Mouse (Mus musculus) lung, adult 18-20 months (tissue): Measurements from ENCODE around the gene Olfr1446.

ENCODE experiments used
- DNase-seq, 2 experiments: peaks; one replicate each; pipeline ENCODE4 v3.0.0; 2022; ENCODE audit warnings: mixed read lengths in 2 of 2

Gene Olfr1446

DNA sequence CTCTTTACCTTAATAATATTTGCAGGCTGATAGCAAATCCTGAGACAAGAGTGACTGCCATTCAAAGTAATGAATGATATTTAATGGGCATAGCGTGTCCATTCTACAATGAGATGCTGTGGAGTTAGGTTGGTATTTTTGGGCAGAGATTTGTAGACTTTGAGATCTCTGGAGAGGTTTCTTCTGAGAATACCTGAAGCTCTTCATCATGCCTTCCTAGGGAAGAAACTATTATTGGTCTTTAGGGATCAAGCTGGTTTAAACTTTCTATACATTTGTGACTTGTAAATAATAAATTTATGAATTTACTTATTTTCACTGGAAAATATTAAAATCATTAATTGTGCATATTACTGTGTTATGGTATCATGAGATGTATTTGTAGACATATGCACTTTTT, at the start of gene Olfr1446:
Gene Olfr1446, minus strand, starts transcription at position 101 of the 400 bp plus-strand sequence.
- DNase-seq: no peak

DNA sequence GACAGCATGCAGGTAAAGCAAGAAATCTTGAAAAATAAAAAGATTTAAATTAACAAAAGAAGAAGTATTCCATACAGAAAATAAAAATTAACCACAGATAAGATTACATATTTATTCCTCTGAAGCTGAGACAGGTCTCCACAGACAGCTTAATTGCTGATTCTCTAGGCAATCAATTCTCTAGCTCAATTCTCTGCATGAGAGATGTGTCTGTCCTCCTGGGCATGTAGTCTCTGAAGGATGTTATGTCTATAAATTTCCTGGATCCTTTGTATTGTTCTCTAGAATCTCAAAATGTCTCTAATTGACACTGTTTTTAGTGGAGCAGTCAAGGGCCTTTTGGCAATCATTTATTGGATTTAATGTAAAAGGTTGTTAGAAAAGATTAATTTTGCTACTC, 37.2 kb upstream of the Olfr1446 start, which contains the start of gene Olfr1449:
Gene Olfr1449, plus strand, starts transcription at position 301 of the 400 bp plus-strand sequence.
- no peak for DNase-seq

DNA sequence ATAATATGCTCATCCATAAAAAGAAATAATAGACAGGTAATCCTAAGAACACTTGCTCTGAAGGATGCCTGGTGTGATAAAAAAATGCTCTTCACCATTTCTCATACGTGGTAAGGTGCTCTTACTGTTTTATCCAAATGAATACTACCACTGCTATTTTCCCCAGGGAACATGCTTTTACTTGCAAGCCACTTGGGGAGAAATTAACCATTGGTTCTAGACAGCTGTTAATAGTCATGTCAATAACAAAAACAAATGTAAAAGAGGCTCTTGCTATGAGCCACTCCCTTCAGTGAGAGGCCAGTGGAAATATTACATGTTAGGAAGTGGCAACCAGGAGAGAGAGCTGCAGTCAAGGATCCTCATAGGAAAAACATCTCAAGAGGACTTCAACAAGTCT, 31.0 kb upstream of the Olfr1446 start, which contains the start of gene Olfr1448:
Gene Olfr1448, minus strand, starts transcription at position 101 of the 400 bp plus-strand sequence.
- no peak for DNase-seq

DNA sequence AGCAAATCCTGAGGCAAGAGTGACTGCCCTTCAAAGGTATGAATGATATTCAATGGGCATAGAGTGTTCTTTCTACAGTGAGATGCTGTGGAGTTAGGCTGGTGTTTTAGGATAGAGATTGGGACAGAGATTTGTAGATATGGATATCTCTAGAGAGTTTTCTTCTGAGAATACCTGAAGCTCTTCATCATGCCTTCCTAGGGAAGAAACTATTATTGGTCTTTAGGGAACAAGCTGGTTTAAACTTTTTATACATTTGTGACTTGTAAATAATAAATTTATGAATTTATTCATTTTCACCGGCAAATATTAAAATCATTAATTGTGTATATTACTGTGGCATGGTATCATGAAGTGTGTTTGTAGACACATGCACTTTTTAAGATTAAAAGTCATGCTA, 10.3 kb upstream of the Olfr1446 start, which contains the start of gene Olfr1447:
Gene Olfr1447, minus strand, starts transcription at position 101 of the 400 bp plus-strand sequence.
- DNase-seq: no peak

DNA sequence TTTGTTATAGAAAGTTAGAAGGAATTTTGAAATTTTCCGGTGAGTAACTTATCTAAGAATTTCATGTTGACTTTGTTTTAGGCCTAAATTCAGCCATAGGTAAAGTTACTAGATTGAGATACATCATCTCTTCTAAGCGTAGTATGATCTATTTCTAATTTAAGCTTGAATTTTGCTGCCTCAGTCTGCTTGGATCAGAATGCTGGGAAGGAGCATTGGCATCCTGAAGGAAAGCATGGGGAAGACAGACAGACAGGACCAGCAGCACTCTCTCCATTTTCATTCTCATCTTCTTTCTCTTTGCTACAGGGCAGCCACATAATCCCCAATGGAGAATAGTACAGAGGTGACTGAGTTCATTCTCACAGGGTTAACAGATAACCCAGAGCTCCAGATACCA, 9.8 kb downstream of the Olfr1446 start, which contains the start of gene Olfr1445:
Gene Olfr1445, plus strand, starts transcription at position 301 of the 400 bp plus-strand sequence.
- no peak for DNase-seq

DNA sequence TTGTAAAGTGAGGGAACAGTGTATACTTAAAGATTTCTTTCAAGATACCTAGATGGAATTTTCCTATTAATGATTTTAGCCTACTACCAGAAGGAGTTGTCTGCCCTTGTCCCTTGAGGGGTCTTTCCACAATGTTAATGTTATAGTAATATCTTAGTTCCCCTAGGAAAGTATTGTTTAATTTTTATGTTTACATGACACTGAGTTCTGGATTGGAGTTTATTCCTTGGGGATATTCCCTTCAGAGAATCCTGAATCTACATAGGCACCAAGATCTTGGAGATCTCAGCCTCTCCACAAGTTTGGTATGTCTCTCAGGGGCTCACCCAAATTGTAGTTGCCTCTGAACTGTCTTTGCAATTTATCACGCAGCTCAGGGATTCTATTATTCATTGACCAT, 36.3 kb downstream of the Olfr1446 start, which contains the start of gene Olfr1444:
Gene Olfr1444, plus strand, starts transcription at position 301 of the 400 bp plus-strand sequence.
- no peak for DNase-seq

DNA sequence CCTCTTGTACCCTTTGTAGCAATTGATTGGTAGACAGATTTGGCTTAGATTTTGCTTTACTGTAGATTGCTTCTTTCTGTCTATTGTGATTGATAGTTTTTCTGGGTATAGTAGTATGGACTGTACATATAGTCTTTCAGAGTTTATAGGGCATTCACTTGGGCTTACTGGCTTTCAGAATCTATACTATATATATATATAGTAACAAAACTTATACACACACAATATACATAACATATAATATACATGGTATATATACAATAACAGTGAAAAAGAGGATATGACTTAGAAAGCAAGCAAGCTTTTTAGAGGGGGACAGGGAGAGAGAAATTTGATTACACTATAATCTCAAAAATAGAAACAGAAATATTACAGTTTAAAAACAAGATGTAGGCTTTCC, 46.9 kb downstream of the Olfr1446 start, which contains the start of gene Gm5244:
Gene Gm5244, plus strand, starts transcription at position 301 of the 400 bp plus-strand sequence.
- no peak for DNase-seq

DNA sequence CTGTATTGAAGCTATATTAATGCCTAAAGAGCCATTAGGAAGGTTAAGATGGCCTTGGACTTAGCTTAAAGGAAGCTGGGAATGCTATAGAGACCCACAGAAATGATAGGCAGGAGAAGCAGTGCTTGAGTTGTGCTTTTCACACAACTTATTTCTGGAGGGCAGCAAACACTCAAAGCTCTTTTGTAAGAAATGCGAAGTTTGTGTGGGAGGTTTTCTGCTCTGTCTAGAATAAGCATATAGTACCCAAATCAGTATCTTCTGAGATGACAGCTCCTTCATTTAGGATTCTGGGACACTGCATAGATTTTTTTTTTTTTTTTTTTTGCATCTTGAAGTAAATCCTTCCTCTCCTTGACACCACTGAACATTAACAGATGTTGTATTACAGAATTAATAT, 54.8 kb downstream of the Olfr1446 start:
- no peak for DNase-seq
